Mouse (Mus musculus) frontal cortex, postnatal 10 days (tissue): Measurements from ENCODE around the gene Olfr1366.
A peak's percentile ranks its signal among the peaks of the same experiment; 100 is the strongest.
"Not testable (repeated sequence)": the region's sequence is repeated elsewhere in the genome, so short reads cannot be mapped to it uniquely, and the experiment has no call there.

Experiments
- DNase-seq, 2 experiments: peaks; one replicate each; pipeline ENCODE4 v3.0.0; 2022; ENCODE audit warnings: low spot score in 2 of 2, mixed read lengths in 1 of 2

The Olfr1366 gene

DNA sequence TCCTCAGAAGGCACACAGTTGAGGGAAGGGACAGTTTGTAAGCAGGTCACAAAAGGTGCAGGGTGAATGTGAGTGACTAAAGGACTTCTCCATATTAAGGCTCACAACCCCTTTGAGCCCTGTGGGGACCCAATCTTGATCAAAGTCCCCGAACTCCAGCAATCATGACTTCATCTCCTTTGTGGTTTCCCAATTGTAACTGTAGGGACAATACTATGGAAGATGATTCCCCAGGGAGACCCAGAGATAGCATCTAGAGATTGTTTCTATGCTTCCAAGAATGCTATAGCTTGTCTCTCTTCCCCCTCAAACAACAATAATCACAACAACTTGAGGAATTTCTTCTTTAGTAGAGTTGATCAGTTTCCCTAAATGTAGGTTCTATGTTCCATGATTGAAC lies at the start of gene Olfr1366:
Gene Olfr1366, minus strand, starts transcription at position 101 of the 400 bp plus-strand sequence.
- no peak for DNase-seq

- no peak for DNase-seq
Measured at GRCm38 (mm10) chr13:21591618-21592017, 49.0 kb upstream of the Olfr1366 start.

DNA sequence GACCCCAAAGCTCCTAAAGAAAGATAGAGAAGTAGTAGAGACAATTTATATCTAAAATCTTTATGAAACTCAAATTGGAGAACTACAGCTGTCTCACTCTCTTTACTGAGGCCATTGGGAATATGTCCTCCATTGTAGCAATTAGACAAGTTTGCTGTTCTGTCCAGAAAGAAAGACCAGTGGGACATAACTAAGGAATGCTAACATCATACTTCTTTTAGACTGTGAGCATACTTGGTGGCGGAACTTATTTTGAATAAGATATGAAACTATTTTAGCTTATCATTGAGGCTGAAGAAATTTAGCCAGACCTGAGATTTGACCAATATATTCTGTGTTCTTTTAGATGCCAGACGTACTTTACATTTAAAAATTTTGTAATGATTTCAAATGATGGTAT lies 39.1 kb upstream of the Olfr1366 start, which contains the start of gene Olfr1364:
Gene Olfr1364, minus strand, starts transcription at position 101 of the 400 bp plus-strand sequence.
- no peak for DNase-seq

DNA sequence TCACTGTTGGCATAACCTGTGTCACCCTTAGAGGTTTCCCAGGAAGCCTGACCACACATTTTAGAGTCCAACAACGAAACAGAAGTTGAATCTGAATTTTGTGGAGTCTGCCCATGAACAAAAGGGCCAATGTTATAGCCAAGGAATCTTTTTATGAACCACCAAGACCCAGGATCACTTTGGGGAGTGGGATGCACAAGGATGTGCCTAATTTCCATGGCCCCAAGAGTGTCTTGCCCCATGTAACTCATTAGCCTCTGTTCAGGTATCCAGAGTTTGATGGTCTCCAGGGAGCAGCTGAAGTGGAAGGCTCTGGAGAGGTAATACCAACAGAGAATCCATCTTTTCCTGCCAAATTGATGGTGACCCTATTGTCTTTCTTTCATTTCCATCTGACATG lies 17.2 kb upstream of the Olfr1366 start, which contains the start of gene Olfr1535:
Gene Olfr1535, minus strand, starts transcription at position 101 of the 400 bp plus-strand sequence.
- no peak for DNase-seq

DNA sequence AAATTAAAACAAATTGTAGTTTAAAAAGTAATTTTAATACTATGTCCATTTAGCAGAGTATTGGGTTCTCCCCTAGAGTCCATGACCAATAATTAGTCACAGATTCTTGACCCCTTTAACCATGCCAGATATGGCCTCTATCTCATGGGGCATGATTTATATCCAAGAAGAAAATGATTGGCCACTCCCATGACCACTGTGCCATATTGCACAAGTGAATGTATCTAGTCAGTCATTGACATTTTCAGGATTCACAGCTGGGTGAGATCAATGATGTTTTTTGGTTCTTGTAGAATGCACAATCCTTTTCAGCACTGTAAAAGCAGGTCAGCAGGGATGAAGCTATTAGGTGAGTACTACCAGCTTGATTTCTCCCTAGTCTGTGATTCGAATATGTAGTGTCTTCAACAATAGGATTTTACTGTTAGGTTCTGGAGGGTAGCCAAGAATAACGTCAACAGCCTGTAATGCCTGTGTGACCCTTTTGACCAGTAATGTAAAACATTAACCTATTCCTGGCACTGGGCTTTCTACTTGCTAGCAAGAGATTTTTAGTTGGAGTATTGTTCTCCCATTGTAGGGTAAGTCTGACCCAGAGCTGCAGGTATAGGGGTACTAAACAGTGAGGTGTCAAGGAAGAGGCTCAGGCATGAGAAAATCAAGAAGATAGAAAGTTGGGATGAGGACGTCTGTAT lies 8.0 kb upstream of the Olfr1366 start:
- no peak for DNase-seq

DNA sequence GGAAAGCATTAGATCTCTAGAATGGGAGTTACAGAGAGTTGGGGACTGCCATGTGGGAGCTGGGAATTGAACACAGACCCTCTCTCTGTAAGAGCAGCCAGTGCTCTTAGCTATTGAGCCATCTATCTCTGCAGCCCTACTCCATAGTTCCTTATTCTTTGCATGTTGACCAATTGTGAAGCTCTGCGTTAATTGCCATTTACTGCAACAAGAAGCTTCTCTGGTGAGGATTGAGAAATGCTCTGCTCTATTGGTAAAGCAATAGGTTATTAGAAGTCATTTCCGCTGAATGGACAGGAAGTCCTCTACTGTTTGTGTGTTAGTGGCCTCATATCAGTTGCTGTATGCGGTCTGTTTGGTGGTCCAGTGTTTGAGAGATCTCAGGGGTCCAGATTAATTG lies 6.9 kb upstream of the Olfr1366 start:
- no peak for DNase-seq

DNA sequence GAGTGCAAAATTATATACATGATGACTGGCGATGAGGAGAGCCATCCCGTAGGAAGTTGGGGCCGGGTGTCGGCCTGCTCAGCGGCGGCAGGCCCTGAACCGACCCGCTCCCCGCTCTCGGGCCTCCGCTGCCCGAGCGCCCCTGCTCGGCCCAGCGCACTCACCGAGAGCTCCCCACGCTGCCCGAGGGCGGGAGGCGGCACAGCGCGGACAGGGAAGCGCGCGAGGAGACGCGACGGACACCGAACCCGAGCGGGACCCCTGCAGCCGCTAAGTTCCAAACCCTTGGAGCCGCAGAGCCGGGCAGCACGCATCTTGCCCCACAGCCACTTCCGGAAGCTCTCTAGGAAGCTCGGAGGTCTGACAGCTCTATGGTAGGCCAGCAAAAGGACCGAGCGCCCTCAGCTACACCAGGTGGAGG lies 11.8 kb downstream of the Olfr1366 start, which contains the start of gene Zkscan8:
Gene Zkscan8, minus strand, starts transcription at position 340 of the 421 bp plus-strand sequence.
- DNase-seq, result peak; percentile 65 to 82

DNA sequence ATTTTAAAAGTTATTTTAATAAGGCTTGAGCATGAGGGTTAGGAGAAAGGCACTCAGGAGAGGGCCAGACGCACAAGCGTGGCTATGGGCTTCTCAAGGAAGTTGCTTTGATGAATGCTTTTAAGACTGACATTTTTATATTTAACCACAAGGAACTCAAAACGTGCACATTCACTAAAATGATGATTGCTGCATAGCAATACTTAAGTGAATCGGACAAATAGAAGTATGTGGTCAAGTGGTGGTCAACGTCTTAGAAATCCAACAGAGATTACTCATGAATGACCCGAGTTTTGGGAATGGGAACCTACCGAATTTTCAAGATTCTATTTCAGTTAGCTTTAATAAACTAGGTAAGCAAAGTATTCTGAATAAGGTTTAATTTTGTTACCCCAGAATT lies 12.5 kb downstream of the Olfr1366 start:
- DNase-seq, result no peak

- DNase-seq, result peak; percentile 34 to 64
Measured at GRCm38 (mm10) chr13:21506221-21506649, 36.4 kb downstream of the Olfr1366 start.

GRCm38 (mm10) chr13:21502296-21502695 lies 40.3 kb downstream of the Olfr1366 start:
- DNase-seq, result no peak

DNA sequence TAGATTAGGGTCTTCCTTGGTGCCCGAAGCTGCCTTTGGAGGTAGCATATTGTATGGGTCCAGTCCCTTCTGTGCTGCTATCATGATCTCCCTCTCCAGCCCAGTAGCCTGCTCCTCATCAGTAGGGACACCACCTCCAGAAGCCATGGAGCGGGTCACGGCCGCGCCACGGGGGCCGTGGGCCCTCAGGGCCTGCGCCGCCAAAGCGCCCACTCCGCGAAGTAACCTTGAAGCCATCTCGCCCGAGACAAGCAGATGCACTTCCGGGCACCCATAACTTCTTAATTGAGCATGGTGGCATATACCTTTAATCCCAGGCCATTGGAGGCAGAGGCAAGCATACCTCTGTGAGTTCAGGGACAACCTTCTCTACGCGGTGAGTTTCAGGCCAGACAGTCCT lies 41.4 kb downstream of the Olfr1366 start, which contains the start of gene Gm11273:
Gene Gm11273, minus strand, starts transcription at position 237 of the 400 bp plus-strand sequence.
- not testable (repeated sequence) for DNase-seq

GRCm38 (mm10) chr13:21495080-21495479 lies 47.5 kb downstream of the Olfr1366 start, which contains the start of gene AK157302:
AK157302 (plus strand) TSS chr13:21495223.
- DNase-seq, result no peak

DNA sequence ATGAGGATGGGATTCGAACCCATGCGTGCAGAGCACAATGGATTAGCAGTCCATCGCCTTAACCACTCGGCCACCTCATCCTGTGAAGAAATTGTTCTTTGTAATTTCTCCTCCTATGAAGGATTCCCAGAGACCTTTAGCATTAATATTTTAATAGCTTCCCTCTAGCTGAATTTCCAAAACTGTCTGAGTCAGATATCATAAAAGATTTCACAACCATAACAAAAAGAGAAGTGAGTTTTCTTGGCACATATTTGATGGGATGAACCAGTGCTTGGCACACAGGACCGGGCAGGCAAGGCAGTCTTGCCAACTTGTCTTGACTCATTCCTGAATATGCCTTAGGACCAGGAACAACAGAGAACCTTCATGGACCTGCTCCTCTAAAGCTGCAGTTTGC lies 49.8 kb downstream of the Olfr1366 start:
- DNase-seq, result no peak

DNA sequence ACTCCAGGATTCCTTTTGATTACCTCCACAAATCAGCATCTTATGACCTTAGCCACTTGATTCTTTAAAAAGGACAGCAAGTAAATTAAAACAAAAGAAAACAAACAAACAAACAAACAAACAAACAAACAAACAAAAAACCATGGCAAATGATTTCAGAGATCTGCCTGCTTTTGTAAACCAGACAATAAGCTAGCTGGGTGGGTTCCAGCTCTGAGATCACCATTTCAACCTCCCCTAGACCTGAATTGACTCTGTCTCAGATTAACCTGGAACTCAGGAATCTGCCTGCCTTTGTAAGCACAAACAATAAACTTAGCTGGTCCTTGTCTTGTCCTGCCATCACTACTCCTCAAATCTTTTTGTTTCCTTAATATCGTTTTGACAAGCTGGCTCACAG lies 55.7 kb downstream of the Olfr1366 start:
- DNase-seq, result no peak
